Mouse (Mus musculus): ENCODE results near the gene Dmp1. TPM values are rescaled to one million over a fixed set of nuclear protein-coding genes. Genes with fewer than 3 reads are reported as not detected.

The Dmp1 gene
- total RNA-seq (2021) = under 1 TPM; 0.18 to 0.36 TPM

- intact Hi-C loops (cut with DNase I) = no loop called here
- DNase-seq = no peak
Observed at GRCm38 (mm10) chr5:104202351-104202750, at the start of gene Dmp1. TSS of gene Dmp1 (plus strand) at chr5:104202613.

- intact Hi-C loops (cut with DNase I) = no loop called here
- no peak for DNase-seq
Observed at GRCm38 (mm10) chr5:104157701-104158100, 44.7 kb upstream of the Dmp1 start.

GRCm38 (mm10) chr5:104158332-104159052, 43.9 kb upstream of the Dmp1 start:
- peak; percentile 66 for DNase-seq
- intact Hi-C loops (cut with DNase I) = no loop called here

DNA sequence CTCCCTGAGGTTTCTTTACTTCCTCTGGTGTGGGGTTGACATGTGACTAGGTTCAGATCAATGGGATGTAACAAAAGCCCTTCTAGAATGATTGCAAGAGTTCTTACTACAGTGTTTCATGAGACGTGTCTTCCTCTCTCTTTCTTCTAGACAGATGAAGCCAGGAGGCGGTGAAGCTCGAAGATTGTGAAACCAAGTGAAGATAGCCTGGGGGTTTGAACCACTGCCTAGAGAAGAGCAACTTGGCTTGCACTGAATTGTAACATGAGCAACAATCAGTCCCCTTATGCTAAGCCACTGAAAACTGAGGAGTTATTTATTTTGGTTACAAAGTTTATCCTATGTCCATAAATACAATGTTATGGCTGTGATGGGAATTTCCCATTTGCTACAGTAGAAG, 41.8 kb upstream of the Dmp1 start:
- intact Hi-C loops (cut with DNase I) = no loop called here
- DNase-seq = no peak

DNA sequence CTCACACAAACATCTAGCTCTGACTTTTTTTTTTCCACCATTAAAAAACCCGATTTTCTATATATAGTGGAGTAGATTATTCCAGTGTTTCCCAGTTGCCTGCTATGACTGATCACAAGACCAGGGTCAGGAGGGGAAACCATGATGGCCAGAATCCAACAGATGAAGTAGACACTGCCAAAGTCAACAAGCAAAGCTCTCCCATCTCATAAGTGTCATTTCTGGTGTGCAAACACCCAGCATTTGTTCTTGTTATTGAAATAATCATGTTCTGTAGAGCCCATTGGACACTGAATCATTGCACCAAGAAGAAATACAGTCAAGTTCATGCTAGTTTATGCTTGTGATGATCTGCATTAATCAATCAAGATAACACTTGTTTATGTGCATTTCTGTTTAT, 41.0 kb upstream of the Dmp1 start:
- intact Hi-C loops (cut with DNase I) = no loop called here
- no peak for DNase-seq

- intact Hi-C loops (cut with DNase I) = no loop called here
- no peak for DNase-seq
Observed at GRCm38 (mm10) chr5:104163536-104163935, 38.9 kb upstream of the Dmp1 start.

- intact Hi-C loops (cut with DNase I) = no loop called here
Observed at GRCm38 (mm10) chr5:104170412-104170811, 32.0 kb upstream of the Dmp1 start, which contains the start of gene Dspp. TSS of gene Dspp (plus strand) at chr5:104170712.

DNA sequence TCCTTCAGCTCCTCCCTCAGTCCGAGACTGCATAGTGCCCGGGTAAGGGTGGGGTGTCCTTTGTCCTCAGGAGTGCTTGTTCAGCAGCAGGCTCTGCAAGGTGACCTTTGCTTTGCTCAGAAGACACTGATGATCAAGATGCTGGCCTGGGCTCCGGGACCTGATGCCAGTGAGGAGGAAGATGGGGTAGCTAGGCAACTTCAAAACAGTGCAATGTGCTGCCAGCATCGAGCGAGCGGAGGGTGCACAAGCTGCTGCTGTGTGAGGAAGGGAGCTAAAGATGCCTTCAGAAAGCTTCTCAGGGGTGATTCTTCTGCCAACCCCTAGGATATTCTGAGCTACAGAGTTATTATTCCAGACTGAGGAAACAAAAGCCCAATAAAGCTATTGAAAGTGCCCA, 29.3 kb upstream of the Dmp1 start:
- intact Hi-C loops (cut with DNase I) = no loop called here
- no peak for DNase-seq

More at GRCm38 (mm10) chr5:104170412-104170811, 32.0 kb upstream of the Dmp1 start, which contains the start of gene Dspp:
- no peak for DNase-seq

DNA sequence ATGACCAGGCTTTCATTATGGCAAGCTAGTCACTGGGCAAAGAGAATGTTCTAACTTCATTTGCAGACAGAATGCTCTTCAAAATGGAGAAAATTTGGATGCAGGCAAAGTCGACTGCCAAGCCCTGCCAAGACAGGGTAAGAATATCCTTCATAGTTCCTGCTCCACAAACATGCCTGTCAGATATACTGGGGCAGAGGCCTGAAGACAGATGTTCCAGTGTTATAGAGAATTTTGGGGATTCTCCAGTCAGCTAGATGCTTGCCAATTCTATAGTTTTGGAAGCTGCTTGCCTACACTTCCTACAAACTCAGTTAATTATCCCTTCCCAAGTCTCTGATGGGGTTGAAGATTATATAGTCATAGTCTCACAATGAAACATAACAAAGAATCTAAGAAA, 18.7 kb upstream of the Dmp1 start:
- intact Hi-C loops (cut with DNase I) = no loop called here
- DNase-seq = no peak

DNA sequence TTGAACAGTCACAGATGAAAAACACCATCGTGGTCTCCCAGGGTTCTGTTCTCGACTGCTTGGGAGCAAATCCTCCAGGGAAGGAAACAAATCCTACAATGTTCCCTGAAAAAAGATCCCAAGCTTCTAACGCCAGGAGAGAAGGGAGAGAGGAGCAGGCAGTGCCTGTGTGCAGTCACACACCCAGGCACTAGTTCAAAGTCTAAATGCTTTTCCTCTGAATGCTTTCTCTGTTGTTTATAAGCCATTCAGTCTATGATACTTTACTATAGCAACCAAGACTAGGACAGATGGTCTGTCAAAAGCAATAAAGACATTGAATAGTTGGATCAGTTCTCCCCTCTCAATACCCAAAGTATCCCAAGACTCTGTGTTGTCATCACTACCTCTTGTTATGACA, 15.1 kb upstream of the Dmp1 start:
- no peak for DNase-seq
- intact Hi-C loops (cut with DNase I) = no loop called here

- intact Hi-C loops (cut with DNase I) = no loop called here
- no peak for DNase-seq
Observed at GRCm38 (mm10) chr5:104195086-104195485, 7.3 kb upstream of the Dmp1 start.

DNA sequence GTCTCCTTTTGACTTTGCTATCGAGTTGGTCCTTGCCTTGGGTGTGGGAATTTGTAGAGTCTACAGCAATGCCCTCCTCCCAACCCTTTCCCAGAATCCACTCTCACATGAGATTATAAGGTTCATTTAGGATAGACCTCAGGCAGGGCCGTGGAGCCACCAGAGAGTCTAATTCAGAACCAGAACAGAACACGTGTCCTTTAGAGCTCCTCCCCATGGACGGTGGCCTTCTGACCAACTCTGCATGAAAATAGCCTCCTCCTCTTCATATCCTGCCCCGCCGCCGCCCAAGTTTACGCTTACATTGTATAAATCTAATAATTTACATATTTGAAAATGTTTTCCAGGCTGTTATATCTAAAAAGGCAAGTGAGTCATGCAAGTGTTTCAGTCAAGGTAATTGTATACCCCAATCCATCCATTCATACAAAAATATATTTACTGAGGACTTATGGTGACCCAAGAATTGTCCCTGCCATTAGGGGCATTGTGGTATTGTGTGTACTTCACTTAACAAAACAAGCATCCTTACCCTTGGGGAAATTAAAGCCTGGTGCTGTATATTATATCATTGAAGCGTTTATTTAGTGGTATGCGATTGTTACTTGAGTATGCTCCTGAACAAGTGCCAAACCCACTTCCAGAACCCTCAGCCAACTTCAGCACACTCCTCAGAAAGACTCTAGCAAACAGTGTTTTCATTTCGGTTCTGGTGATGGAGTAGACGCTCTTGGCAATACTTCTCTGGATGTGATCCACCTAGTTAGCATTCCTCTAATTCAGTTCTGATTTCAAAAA, 1.1 kb upstream of the Dmp1 start:
- intact Hi-C loops (cut with DNase I) = no loop called here
- DNase-seq = no peak

DNA sequence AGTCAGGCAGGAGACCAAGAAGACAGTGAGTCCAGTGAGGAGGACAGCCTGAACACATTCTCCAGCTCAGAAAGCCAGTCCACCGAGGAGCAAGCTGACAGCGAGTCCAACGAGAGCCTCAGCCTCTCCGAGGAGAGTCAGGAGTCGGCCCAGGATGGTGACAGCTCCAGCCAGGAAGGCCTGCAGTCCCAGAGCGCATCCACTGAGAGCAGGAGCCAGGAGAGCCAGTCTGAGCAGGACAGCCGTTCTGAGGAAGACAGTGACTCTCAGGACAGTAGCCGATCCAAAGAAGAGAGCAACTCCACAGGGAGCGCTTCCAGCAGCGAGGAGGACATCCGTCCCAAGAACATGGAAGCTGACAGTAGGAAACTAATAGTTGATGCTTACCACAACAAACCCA, 10.1 kb downstream of the Dmp1 start:
- no peak for DNase-seq
- intact Hi-C loops (cut with DNase I) = loop anchor here (10.0 kb wide), 1 partner anchor 232 kb away; no protein-coding TSS in a partner anchor

DNA sequence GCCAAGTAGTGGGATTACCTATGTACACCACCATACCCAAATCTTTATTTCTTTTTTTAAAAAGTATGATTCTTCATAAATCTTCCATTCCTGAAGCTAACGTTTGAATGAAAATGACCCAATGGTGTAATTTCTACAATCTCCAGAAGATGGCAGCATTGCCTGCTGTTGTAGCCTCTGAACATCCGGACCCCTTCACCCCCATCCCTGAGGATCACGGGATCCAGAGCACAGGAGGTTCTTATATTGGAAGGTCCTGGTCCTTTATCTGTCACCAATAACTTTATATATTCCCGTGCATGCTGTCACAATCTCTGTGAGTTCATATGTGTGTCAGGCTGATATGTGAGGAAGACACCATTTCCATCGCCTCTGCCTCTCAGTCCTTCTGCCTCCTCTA, 16.5 kb downstream of the Dmp1 start:
- peak; percentile 17 for DNase-seq
- intact Hi-C loops (cut with DNase I) = loop anchor here (2.0 to 10.0 kb wide), 2 partner anchors 114 to 226 kb away; no protein-coding TSS in a partner anchor

- intact Hi-C loops (cut with DNase I) = no loop called here
- no peak for DNase-seq
Observed at GRCm38 (mm10) chr5:104224299-104224698, 21.9 kb downstream of the Dmp1 start.

GRCm38 (mm10) chr5:104224750-104225149, 22.3 kb downstream of the Dmp1 start:
- no peak for DNase-seq
- intact Hi-C loops (cut with DNase I) = no loop called here

DNA sequence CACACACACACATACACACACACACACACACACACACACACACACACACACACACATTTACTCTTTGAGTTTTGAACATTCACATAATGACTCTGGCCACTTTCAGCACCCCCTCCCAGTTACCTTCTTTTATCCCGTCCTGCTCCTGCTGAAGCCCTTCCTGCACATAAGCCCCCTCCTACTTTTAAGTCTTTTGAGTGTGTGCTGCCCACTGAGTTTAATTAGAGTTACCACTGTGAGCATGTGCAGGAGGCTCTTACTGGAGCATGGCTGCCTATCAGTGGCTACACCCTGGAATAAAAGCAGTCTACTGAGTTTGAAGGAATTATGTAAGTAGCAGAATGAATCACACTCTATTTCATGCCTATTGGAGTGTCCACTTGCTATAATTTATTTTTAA, 26.1 kb downstream of the Dmp1 start:
- no peak for DNase-seq
- intact Hi-C loops (cut with DNase I) = no loop called here

- no peak for DNase-seq
- intact Hi-C loops (cut with DNase I) = no loop called here
Observed at GRCm38 (mm10) chr5:104236741-104237140, 34.3 kb downstream of the Dmp1 start.

GRCm38 (mm10) chr5:104239674-104240378, 37.4 kb downstream of the Dmp1 start:
- intact Hi-C loops (cut with DNase I) = no loop called here
- peak; percentile 7 for DNase-seq

DNA sequence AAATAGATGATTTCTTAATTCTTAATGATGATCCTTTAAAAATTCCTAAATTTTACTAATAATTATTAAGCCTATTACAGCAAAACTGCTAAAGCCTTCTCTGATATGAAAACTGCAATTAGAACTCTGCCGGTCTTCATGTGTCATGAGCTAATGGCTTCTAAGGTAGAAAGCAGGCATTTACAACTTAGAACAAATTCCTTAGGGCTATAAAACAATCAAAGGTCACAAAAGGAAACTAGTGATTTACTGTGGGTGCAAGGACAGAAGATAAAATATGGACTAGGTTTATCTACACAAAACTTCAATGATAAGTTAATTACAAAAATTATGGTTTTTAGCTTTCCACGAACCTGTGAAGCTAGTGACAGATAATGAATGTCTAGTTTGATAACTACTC, 41.8 kb downstream of the Dmp1 start:
- intact Hi-C loops (cut with DNase I) = no loop called here
- no peak for DNase-seq

DNA sequence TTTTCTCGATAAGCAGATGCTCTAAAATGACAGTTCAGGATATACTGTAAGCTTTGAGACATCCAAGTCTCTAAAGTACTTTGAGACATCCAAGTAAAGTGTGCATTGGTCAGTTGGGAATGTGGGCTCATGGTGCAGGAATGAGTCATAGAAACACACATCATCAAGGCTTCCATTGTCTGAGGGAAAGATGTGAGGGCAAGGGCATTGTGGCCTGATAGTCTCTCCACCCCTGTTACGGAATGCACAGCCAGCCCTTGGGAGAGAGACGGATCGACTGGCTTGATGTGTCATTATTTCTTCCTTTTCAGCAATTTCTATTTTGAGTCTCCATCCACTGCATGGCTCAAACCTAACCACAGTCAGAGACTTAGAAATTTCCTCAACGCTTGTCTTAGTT, 49.4 kb downstream of the Dmp1 start:
- intact Hi-C loops (cut with DNase I) = no loop called here

More for the DNA sequence above, 49.4 kb downstream of the Dmp1 start:
- DNase-seq = no peak

Data from left cerebral cortex, postnatal 4 days (tissue).